Comparison of ENCODE assay signal across 32 mouse cellular contexts in genomic region chr11:60091422-60091761, GRCm38 (mm10). TPM values are rescaled to one million over a fixed set of nuclear protein-coding genes. Genes with fewer than 3 reads are reported as not detected.
DNase-seq lines count a peak whose midpoint lies in the region; ATAC-seq lines count a peak whose summit lies in the region.
"Had no signal": no experiment of that assay in that cellular context is flagged by ENCODE, and none has a peak within 500 bp of the region (broad histone marks: within the 10 kb centered on the region; RNA-seq: fewer than 3 reads in every experiment).

No protein-coding gene starts in this region.

- H3K4me2 ChIP-seq in liver, embryonic 11.5 days = no peak overlapping the region
- 0 out of 2 replicates have a peak overlapping the region, but pooled peaks have one; percentile 7 for H3K4me2 ChIP-seq in liver, embryonic 15.5 days
- H3K4me2 ChIP-seq: embryonic facial prominence, embryonic 12.5 days; heart, embryonic 11.5 days; hindbrain, embryonic 13.5 days; limb, embryonic 12.5 days; midbrain, embryonic 11.5 days; neural tube, embryonic 15.5 days; stomach, embryonic 15.5 days had no signal

- no peak overlapping the region for H3K9ac ChIP-seq in liver, embryonic 11.5 days (ENCODE audit: low read depth, low read length)
- no peak overlapping the region for H3K9ac ChIP-seq in liver, embryonic 15.5 days
- H3K9ac ChIP-seq: embryonic facial prominence, embryonic 12.5 days; hindbrain, embryonic 13.5 days; limb, embryonic 12.5 days; neural tube, embryonic 15.5 days; stomach, embryonic 15.5 days had no signal

- ATAC-seq in liver, embryonic 11.5 days (replicated peaks; ENCODE audit: low FRiP score) = no peak
- ATAC-seq in granulocyte monocyte progenitor cell, adult 5-6 weeks (replicated peaks; ENCODE audit: poor library complexity, severe bottlenecking) = 0 out of 2 replicates have a peak, but pooled peaks have one; percentile 10
- no peak for ATAC-seq in liver, embryonic 15.5 days (ENCODE audit: insufficient read depth)
- no peak for ATAC-seq in monocyte, adult 5-6 weeks (replicated peaks; ENCODE audit: insufficient number of reproducible peaks, low FRiP score, low TSS enrichment, poor library complexity, severe bottlenecking)
- ATAC-seq: forebrain, embryonic 14.5 days; intestine, embryonic 16.5 days; midbrain, embryonic 16.5 days had no signal

- H3K9me3 ChIP-seq in liver, embryonic 11.5 days (ENCODE audit: control insufficient read depth, low read length) = no peaks in the 10 kb centered on the region
- H3K9me3 ChIP-seq in liver, embryonic 15.5 days (replicated peaks) = no peaks in the 10 kb centered on the region
- H3K9me3 ChIP-seq: embryonic facial prominence, embryonic 12.5 days; hindbrain, embryonic 13.5 days; limb, embryonic 12.5 days; neural tube, embryonic 15.5 days; stomach, embryonic 15.5 days had no signal

- no peak overlapping the region for H3K4me3 ChIP-seq in liver, embryonic 11.5 days (ENCODE audit: low read depth, low read length)
- no peak overlapping the region for H3K4me3 ChIP-seq in liver, embryonic 15.5 days (replicated peaks)
- H3K4me3 ChIP-seq: embryonic facial prominence, embryonic 12.5 days; hindbrain, embryonic 13.5 days; layer of hippocampus, adult 2 months; left cerebral cortex, adult 2 months; limb, embryonic 12.5 days; neural tube, embryonic 15.5 days; stomach, embryonic 15.5 days had no signal

- H3K36me3 ChIP-seq in liver, embryonic 11.5 days (ENCODE audit: control insufficient read depth, insufficient read depth, low read length) = no peaks in the 10 kb centered on the region
- no peaks in the 10 kb centered on the region for H3K36me3 ChIP-seq in liver, embryonic 15.5 days (replicated peaks)
- H3K36me3 ChIP-seq: embryonic facial prominence, embryonic 12.5 days; hindbrain, embryonic 13.5 days; limb, embryonic 12.5 days; neural tube, embryonic 15.5 days; stomach, embryonic 15.5 days had no signal

- no peaks in the 10 kb centered on the region for H3K27me3 ChIP-seq in liver, embryonic 11.5 days (replicated peaks; ENCODE audit: control insufficient read depth, insufficient read depth, low read length)
- peaks cover 6% of the 10 kb centered on the region; the same call in 1 of the 2 replicates for H3K27me3 ChIP-seq in liver, embryonic 15.5 days
- H3K27me3 ChIP-seq: embryonic facial prominence, embryonic 12.5 days; hindbrain, embryonic 13.5 days; limb, embryonic 12.5 days; neural tube, embryonic 15.5 days; stomach, embryonic 15.5 days had no signal

- H3K4me1 ChIP-seq in liver, embryonic 11.5 days (replicated peaks; ENCODE audit: control insufficient read depth, insufficient read depth, low read length) = peaks cover 35% of the 10 kb centered on the region
- peaks cover 29% of the 10 kb centered on the region for H3K4me1 ChIP-seq in liver, embryonic 15.5 days (replicated peaks)

- no peak overlapping the region for H3K27ac ChIP-seq in liver, embryonic 11.5 days (ENCODE audit: low read depth, low read length)
- H3K27ac ChIP-seq in liver, embryonic 15.5 days (replicated peaks) = no peak overlapping the region
- H3K27ac ChIP-seq: embryonic facial prominence, embryonic 12.5 days; hindbrain, embryonic 13.5 days; layer of hippocampus, adult 2 months; left cerebral cortex, adult 2 months; limb, embryonic 12.5 days; neural tube, embryonic 15.5 days; stomach, embryonic 15.5 days had no signal

- peak; percentile 42 for DNase-seq in liver
- DNase-seq in liver, embryonic 11.5 days (ENCODE audit: low spot score) = no peak
- peak; percentile 53 for DNase-seq in lung, postnatal 36 days
- no peak for DNase-seq in lung, postnatal 4 days
- no peak for DNase-seq in gastrocnemius, adult 18-20 months (ENCODE audit: low spot score)
- DNase-seq: adrenal gland, postnatal 10 days; B cell, adult 2 months; cerebellum, adult 11 months; cerebellum, adult 9-10 months; cerebellum, postnatal 36 days; gastrocnemius, postnatal 14 days; heart, adult 11 months; heart, postnatal 4 days; kidney, adult 9 months; kidney, postnatal 25 days; right cerebral cortex, postnatal 25 days; thymus, postnatal 14 days had no signal

- WGBS in liver, embryonic 11.5 days = 67% methylated on average over 7 of the region's 7 CpGs
- 53% methylated on average over 7 of the region's 7 CpGs for WGBS in liver, embryonic 15.5 days (ENCODE audit: insufficient replicate concordance)

RNA-seq across cellular contexts. Expression of gene Rai1, which starts 13.4 kb away (rescaled TPM):
- polyA plus RNA-seq in liver, embryonic 11.5 days (2014; fragmentation: Nextera tagmentation; extraction: Ambion mirVana) = 18.6 and 24.2 TPM in 2 replicates
- total RNA-seq in granulocyte monocyte progenitor cell, adult 5-6 weeks (2014; fragmentation: Nextera tagmentation) = 37.5 and 52.4 TPM in 2 replicates
- total RNA-seq in granulocyte monocyte progenitor cell, adult 5-6 weeks (2017) = 11.0 and 13.3 TPM in 2 replicates
- 3.8 and 4.6 TPM in 2 replicates for polyA plus RNA-seq in liver, embryonic 15.5 days (2015; fragmentation: Nextera tagmentation; extraction: Ambion mirVana)
- 4.6 to 18.1 TPM (median 10.3 TPM) in 3 replicates for total RNA-seq in monocyte, adult 5-6 weeks (2017)
- 10 to 100 TPM; 16.6 to 17.3 TPM for total RNA-seq in gastrocnemius, adult 18-20 months (2021)

RNA-seq across cellular contexts. Expression of gene Pemt, which starts 45.1 kb away (rescaled TPM):
- 9.4 and 12.6 TPM in 2 replicates for polyA plus RNA-seq in liver, embryonic 11.5 days (2014; fragmentation: Nextera tagmentation; extraction: Ambion mirVana)
- total RNA-seq in granulocyte monocyte progenitor cell, adult 5-6 weeks (2014; fragmentation: Nextera tagmentation) = 12.9 and 20.7 TPM in 2 replicates
- 3.7 and 14.6 TPM in 2 replicates for total RNA-seq in granulocyte monocyte progenitor cell, adult 5-6 weeks (2017)
- polyA plus RNA-seq in liver, embryonic 15.5 days (2015; fragmentation: Nextera tagmentation; extraction: Ambion mirVana) = 23.5 and 41.5 TPM in 2 replicates
- total RNA-seq in monocyte, adult 5-6 weeks (2017) = not detected in 3 replicates
- total RNA-seq in gastrocnemius, adult 18-20 months (2021) = 1 to 10 TPM; 2.7 to 4.6 TPM

Comparison
In these comparisons a context has a peak if more than half of its experiments do, and no peak if none do; other contexts are left out.
1. DNase-seq: peak in liver (single experiment) and lung, postnatal 36 days (single experiment); none in liver, embryonic 11.5 days (single experiment), lung, postnatal 4 days (0 of 2) and gastrocnemius, adult 18-20 months (single experiment).